In genomic region chr5:43868253-43868652, GRCm38 (mm10) we compare ENCODE assay signal across 7 mouse cellular contexts. TPM values are rescaled to one million over a fixed set of nuclear protein-coding genes. Genes with fewer than 3 reads are reported as not detected.
A peak's percentile ranks its signal among the peaks of the same experiment; 100 is the strongest.
DNase-seq lines count a peak whose midpoint lies in the region; ATAC-seq and TF ChIP-seq lines count a peak whose summit lies in the region.

TSS of gene Cd38 (plus strand) at chr5:43868553.

- DNase-seq in lung, embryonic 14.5 days: no peak
- no peak for DNase-seq in lung, adult 18-20 months
- DNase-seq in urinary bladder, postnatal 25 days (ENCODE audit: low spot score): no peak
- no peak for DNase-seq in urinary bladder, postnatal 14 days (ENCODE audit: low spot score)

- no peaks in the 10 kb centered on the region for H3K9me3 ChIP-seq in lung, embryonic 14.5 days (ENCODE audit: low read depth, low read length)
- no peaks in the 10 kb centered on the region for H3K9me3 ChIP-seq in embryonic facial prominence, embryonic 15.5 days (replicated peaks)
- H3K9me3 ChIP-seq in intestine, postnatal 0 days (ENCODE audit: control insufficient read depth): no peaks in the 10 kb centered on the region

- peak within 1 kb of the TSS; percentile 58; the same call in 1 of the 2 replicates for H3K27ac ChIP-seq in lung, embryonic 14.5 days (ENCODE audit: low read depth)
- no peak within 1 kb of the TSS for H3K27ac ChIP-seq in embryonic facial prominence, embryonic 15.5 days (replicated peaks)
- peak within 1 kb of the TSS; percentile 60 for H3K27ac ChIP-seq in intestine, postnatal 0 days (ENCODE audit: low read depth, low read length)
- H3K27ac ChIP-seq in olfactory bulb, adult 2 months (ENCODE audit: insufficient read depth, low read depth, low read length): no peak within 1 kb of the TSS

- no peak for TF ChIP-seq CTCF in lung, embryonic 14.5 days (IDR thresholded peaks at IDR 0.05; ENCODE audit: low read depth)
- no peak for TF ChIP-seq CTCF in intestine, postnatal 0 days (IDR thresholded peaks at IDR 0.05; ENCODE audit: low read depth)
- no peak for TF ChIP-seq CTCF in olfactory bulb, adult 2 months (IDR thresholded peaks at IDR 0.05; ENCODE audit: insufficient read depth, low read depth, low read length)

- peak within 1 kb of the TSS; percentile 41 for H3K4me3 ChIP-seq in lung, embryonic 14.5 days (ENCODE audit: low read depth, low read length)
- H3K4me3 ChIP-seq in embryonic facial prominence, embryonic 15.5 days (replicated peaks): peak within 1 kb of the TSS; percentile 37
- H3K4me3 ChIP-seq in intestine, postnatal 0 days (ENCODE audit: low read depth, low read length): peak within 1 kb of the TSS; percentile 43
- H3K4me3 ChIP-seq in olfactory bulb, adult 2 months (ENCODE audit: insufficient read depth, low read depth, low read length): peak within 1 kb of the TSS; percentile 5

- H3K9ac ChIP-seq in lung, embryonic 14.5 days: peak within 1 kb of the TSS; percentile 52
- no peak within 1 kb of the TSS for H3K9ac ChIP-seq in embryonic facial prominence, embryonic 15.5 days
- peak within 1 kb of the TSS; percentile 58 for H3K9ac ChIP-seq in intestine, postnatal 0 days (ENCODE audit: low read depth, low read length)

- no peaks in the 10 kb centered on the region for H3K27me3 ChIP-seq in lung, embryonic 14.5 days (ENCODE audit: insufficient read depth, low read length)
- H3K27me3 ChIP-seq in embryonic facial prominence, embryonic 15.5 days: no peaks in the 10 kb centered on the region
- H3K27me3 ChIP-seq in intestine, postnatal 0 days (replicated peaks; ENCODE audit: control insufficient read depth, insufficient read depth, low read length): no peaks in the 10 kb centered on the region

- H3K4me2 ChIP-seq in lung, embryonic 14.5 days: peak within 1 kb of the TSS; percentile 69
- H3K4me2 ChIP-seq in embryonic facial prominence, embryonic 15.5 days (replicated peaks): peak within 1 kb of the TSS; percentile 61
- peak within 1 kb of the TSS; percentile 78 for H3K4me2 ChIP-seq in intestine, postnatal 0 days (replicated peaks; ENCODE audit: low read depth)

- ATAC-seq in lung, embryonic 14.5 days (ENCODE audit: insufficient read depth): no peak
- ATAC-seq in embryonic facial prominence, embryonic 15.5 days (ENCODE audit: insufficient number of reproducible peaks, low FRiP score, low TSS enrichment, low read depth): no peak
- ATAC-seq in intestine, postnatal 0 days: no peak

- H3K4me1 ChIP-seq in lung, embryonic 14.5 days (ENCODE audit: insufficient read depth): no peaks in the 10 kb centered on the region
- H3K4me1 ChIP-seq in embryonic facial prominence, embryonic 15.5 days: peaks cover 9% of the 10 kb centered on the region; the same call in 1 of the 2 replicates
- H3K4me1 ChIP-seq in intestine, postnatal 0 days (replicated peaks; ENCODE audit: control insufficient read depth, insufficient read depth, low read length): peaks cover 6% of the 10 kb centered on the region; the same call in 1 of the 2 replicates
- H3K4me1 ChIP-seq in olfactory bulb, adult 2 months (ENCODE audit: control insufficient read depth, insufficient read depth, low read length): peaks cover 8% of the 10 kb centered on the region; the same call in 1 of the 2 replicates

- no peaks in the 10 kb centered on the region for H3K36me3 ChIP-seq in lung, embryonic 14.5 days (ENCODE audit: insufficient read depth)
- H3K36me3 ChIP-seq in embryonic facial prominence, embryonic 15.5 days: no peaks in the 10 kb centered on the region
- no peaks in the 10 kb centered on the region for H3K36me3 ChIP-seq in intestine, postnatal 0 days (ENCODE audit: control insufficient read depth, insufficient read depth)

- TF ChIP-seq POLR2A in olfactory bulb, adult 2 months (IDR thresholded peaks at IDR 0.05; ENCODE audit: insufficient read depth, low read depth, low read length): no peak

RNA-seq across cellular contexts. Expression of gene Cd38, which starts in this region (rescaled TPM):
- 23.0 and 26.9 TPM in 2 replicates for polyA plus RNA-seq in lung, embryonic 14.5 days (2014; fragmentation: Nextera tagmentation; extraction: Ambion mirVana)
- 5.3 and 6.5 TPM in 2 replicates for polyA plus RNA-seq in embryonic facial prominence, embryonic 15.5 days (2015; fragmentation: Nextera tagmentation; extraction: Ambion mirVana)
- polyA plus RNA-seq in intestine, postnatal 0 days (2015; fragmentation: Nextera tagmentation; extraction: Ambion mirVana): 9.5 and 10.9 TPM in 2 replicates
- not detected in 2 replicates for polyA plus RNA-seq in olfactory bulb, adult 2 months (2012; ENCODE audit: insufficient read depth, insufficient read length, low replicate concordance, missing spikeins)

Comparison
In these comparisons a context has a peak if more than half of its experiments do, and no peak if none do; other contexts are left out.
1. H3K27ac ChIP-seq: peak in lung, embryonic 14.5 days (single experiment) and intestine, postnatal 0 days (single experiment); none in embryonic facial prominence, embryonic 15.5 days (single experiment) and olfactory bulb, adult 2 months (single experiment).
2. Peak in every context shown above with its lines, with median percentiles within 50 percentile points of each other: H3K4me2 ChIP-seq and H3K4me3 ChIP-seq.